Mouse (Mus musculus): ENCODE data around the gene Nubp2.

Nubp2 gene

GRCm38 (mm10) chr17:24886134-24886931 is at the start of gene Nubp2, which contains the start of gene Spsb3:
Gene Nubp2 (minus strand): TSS chr17:24886349.
Gene Spsb3 (plus strand): TSS chr17:24886643.
- DNase-seq = peak; percentile 98

- no peak for DNase-seq
These were observed 49.5 kb upstream of the Nubp2 start for GRCm38 (mm10) chr17:24935666-24936065.

- no peak for DNase-seq
These were observed 48.8 kb upstream of the Nubp2 start for GRCm38 (mm10) chr17:24934926-24935325.

GRCm38 (mm10) chr17:24933163-24933562 is 47.0 kb upstream of the Nubp2 start:
- no peak for DNase-seq

DNA sequence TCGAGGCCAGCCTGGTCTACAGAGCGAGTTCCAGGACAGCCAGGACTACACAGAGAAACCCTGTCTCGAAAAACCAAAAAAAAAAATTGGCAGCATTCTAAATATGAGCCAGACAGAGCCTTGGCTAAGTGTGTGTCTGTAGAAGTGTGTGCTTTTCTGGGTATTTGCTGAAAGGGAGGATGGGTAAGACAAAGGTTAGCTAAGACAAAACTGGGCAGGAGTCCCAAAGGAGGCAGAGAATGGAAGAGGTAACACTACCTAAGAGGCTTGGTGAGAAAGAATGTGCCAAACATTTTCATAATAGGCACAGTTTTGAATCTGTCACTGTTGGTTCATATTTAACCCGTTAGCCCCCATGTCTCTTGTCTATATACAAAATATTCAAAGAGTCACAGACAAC is 46.3 kb upstream of the Nubp2 start:
- no peak for DNase-seq

DNA sequence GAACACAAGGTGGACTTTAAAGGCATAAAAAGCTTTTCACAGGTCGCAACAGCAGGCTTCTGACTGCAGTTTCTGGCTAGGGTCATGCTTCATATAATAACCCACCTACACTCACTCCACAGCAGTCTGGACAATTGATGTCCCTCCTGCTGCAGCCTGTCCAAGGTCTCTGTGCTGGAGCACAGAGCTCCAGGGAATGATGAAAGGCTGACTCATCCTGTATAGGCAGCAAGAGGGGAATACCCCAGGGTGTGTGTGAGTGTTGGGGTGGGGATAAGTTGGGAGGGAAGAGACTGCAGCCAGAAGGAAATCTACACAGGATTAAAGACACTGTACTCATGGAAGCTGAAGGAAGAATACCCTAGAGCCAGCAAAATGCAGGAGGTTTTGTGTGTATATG is 43.4 kb upstream of the Nubp2 start:
- DNase-seq = no peak

- DNase-seq = no peak
These were observed 37.1 kb upstream of the Nubp2 start for GRCm38 (mm10) chr17:24923246-24923645.

DNA sequence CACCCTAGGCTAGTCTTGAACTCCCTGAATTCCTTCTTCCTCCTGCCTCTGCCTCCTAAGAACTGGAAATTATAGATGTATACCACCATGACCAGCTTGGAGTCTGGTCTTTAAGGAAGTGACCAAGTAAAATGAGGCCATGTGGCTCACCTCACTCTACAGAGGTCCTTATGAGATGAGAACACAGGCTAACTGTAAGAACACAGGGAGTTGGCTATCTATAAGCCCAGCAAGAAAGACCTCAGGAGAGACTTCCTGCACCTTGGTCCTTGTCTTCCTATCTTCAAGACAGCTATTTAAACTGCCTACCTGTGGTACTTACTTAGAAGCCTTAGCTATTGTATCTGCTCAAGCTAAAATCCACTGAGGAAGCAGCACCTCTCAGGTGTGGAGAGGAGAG is 27.8 kb upstream of the Nubp2 start:
- no peak for DNase-seq

- no peak for DNase-seq
These were observed 21.4 kb upstream of the Nubp2 start for GRCm38 (mm10) chr17:24907591-24907990.

DNA sequence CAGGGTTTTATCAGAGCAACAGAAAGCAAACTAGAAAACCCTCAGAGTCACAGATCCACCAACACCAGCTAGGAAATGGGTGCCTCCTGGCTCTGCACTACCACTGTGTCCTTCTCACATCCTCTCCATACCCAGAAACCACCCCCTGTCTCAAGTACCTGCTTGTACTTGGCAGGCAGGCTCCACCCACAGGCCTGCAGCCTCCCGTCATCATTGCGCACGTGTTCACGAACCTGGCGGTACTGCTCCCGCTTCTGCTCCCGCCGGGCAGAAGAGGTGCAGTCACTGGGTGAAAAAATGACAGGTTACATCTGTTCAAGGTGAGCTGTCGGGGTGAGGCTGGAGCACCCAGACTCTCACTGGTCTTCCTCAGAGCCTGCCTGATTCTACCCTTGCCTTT is 17.6 kb upstream of the Nubp2 start:
- no peak for DNase-seq

DNA sequence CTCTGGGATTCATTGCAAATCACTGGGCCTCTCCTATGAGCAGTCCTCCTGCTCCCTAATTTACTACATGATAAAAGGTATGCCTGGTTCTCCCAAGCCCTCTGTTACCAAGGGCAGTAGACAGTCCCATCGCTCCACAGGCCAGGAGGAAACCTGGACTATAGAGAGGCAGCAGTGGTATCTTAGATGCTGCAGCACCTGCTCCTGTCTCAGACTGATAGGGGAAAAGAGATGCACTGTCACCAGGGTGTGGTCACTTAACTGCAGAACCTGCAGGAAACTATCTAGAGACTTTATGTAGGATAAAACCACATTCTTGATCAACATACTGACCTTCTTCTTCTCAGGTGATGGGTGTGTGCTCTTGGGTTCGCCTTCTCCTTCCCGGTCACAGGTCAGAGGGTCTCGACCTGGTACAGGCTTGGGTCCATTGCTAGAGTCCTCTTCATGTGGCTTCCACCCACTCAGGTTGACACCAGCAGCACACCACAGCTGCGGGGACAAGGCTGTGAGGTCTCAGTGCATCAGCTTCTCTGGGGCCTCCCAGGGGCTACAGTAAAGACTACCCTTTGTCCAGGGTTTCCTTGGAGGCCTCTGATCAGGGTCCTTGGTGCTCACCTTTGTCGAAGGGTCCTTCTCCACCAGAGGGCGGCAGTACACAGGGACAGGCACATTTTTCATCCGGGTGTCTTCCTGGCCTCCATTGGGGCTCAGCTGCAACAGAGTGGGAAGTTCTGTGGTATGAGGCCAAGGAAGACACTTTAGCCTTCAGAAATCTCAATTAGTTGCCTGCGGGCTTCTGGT is 16.7 kb upstream of the Nubp2 start:
- DNase-seq = peak; percentile 53

- no peak for DNase-seq
These were observed 16.0 kb upstream of the Nubp2 start for GRCm38 (mm10) chr17:24902124-24902523.

GRCm38 (mm10) chr17:24900014-24900413 is 13.9 kb upstream of the Nubp2 start:
- no peak for DNase-seq

GRCm38 (mm10) chr17:24899153-24899552 is 13.0 kb upstream of the Nubp2 start:
- no peak for DNase-seq

DNA sequence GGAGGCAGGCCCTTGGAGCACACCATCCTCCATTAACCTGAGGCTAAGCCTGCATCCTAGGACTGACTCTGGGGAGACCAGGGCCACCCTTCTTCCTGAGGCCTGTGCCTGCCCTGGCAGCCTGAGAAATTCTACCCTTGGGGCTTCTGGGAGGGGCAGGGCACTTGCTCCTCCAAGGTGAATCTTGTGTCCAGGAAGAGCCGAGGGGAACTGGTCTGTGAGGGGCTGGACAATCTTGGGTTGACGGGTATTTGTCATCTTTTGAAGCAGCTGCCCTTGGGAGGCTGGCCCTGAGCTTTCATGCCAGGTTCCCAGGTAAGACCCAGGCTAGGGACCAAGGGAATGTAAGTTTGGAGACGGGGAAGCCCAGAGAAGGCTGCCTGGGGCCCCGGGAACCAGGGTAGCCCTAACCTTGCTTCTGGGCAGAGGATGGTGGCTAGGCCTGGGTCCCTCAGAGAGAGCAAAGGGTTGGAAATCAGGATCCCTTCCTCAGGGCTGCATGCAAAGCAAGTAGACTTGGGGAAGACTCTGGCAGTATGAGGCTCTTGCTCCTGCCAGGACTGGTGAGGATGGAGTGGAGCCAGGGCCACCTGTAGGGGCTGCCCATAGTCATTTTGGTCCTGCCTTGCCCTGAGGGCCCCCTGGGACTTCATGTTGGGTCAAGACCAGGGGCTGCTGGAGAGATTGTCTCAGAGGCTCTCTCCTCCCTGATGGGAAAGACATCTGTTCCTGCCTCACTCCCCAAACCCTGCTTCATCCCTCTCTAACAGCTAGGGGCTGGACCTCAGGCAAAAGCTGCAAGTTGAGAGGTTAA is 12.1 kb upstream of the Nubp2 start:
- no peak for DNase-seq

- DNase-seq = no peak
These were observed 11.5 kb upstream of the Nubp2 start for GRCm38 (mm10) chr17:24897600-24897999.

DNA sequence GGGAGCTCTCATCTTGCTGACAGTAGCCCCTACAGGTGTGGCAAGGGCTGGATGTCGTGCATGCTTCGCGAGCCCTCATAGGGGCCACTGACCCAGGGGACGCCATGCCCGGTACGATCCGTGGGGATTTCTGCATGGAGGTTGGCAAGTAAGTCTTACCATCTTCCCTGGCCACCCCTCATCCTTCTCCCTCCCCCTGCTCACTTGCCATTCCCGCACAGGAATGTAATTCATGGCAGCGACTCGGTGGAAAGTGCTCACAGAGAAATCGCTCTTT is 10.8 kb upstream of the Nubp2 start:
- no peak for DNase-seq

- DNase-seq = peak; percentile 81
These were observed 10.3 kb upstream of the Nubp2 start, which contains the start of gene Nme3 for GRCm38 (mm10) chr17:24896241-24896992. Gene Nme3 (plus strand): TSS chr17:24896500.

DNA sequence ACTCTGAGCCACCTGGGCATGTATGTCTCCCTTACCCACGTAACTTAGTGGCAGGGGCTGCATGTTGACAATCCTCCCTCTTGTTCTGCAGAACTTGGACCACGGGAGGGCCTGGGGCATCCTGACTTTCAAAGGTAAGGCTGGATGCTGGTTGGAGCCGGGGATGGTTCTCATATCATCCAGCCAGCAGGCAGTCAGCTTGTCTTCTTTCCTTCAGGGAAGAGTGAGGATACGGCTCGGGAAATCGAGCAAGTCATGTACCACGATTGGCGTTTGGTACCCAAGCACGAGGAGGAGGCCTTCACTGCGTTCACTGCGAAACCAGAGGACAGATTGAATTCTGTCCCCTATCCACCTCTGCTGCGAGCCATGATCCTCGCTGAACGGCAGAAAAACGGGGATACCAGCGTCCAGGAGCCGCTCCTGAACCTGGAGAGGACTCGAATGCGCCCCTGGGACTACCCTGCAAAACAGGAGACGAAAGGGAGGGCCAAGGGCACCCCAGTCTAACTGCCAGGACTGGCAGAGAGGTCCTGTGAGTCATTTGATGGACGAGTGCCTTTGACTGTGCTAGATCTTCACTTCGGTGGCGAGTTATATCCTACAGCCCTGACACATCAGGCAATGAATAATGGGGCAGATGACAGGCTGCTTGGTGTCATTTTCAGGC is 9.6 kb upstream of the Nubp2 start:
- DNase-seq = peak; percentile 31

GRCm38 (mm10) chr17:24894995-24895547 is 8.9 kb upstream of the Nubp2 start, which contains the start of the genes Eme2 and Mrps34:
Gene Eme2 (minus strand): TSS chr17:24895087.
Gene Mrps34 (plus strand): TSS chr17:24895116.
- peak; percentile 78 for DNase-seq
